Mouse (Mus musculus) thymus, postnatal 4 days (tissue): ENCODE data around the gene Spata46.

Experiments
- DNase-seq: peaks from one replicate; pipeline ENCODE4 v3.0.0; 2021

Spata46 gene

DNA sequence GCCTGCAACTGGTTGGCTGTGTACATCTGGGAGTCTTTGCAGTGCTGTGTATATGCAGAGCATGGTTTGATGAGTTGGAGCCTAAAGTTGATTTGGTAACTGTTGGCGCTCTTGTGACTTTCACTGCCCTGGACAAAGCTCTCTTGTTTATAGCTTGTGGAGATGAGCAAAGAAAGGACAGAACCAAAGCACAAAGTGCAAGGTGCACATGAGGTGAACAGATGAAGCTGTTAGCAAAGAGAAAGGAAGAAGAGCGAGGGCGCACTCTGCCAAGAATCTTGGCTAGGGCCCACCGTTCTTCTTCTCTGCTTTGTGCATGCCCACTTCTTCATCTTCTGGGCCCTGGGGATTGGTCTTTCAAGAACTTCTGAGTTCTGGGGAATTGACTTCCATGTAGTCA, 35.3 kb downstream of the Spata46 start:
- no peak for DNase-seq

DNA sequence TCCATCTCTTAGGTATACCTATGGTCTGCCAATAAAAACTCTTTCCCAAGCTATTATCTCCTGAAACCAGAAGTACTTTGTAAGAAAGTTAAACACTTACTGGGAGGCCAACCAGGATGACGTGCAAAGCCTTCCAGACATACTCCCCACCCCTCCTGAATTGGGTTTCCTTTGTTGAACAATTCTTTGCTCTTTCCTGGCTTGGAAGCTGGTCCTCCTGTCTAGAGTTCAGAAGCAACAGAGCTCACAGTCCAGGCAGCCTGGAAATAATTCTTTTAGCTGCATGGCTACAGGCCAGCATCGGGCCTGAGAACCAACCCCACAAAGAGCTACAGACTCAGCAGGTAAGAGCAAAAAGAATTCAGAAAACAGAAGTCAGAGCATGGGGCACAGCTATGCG, 37.7 kb downstream of the Spata46 start:
- DNase-seq, result no peak

DNA sequence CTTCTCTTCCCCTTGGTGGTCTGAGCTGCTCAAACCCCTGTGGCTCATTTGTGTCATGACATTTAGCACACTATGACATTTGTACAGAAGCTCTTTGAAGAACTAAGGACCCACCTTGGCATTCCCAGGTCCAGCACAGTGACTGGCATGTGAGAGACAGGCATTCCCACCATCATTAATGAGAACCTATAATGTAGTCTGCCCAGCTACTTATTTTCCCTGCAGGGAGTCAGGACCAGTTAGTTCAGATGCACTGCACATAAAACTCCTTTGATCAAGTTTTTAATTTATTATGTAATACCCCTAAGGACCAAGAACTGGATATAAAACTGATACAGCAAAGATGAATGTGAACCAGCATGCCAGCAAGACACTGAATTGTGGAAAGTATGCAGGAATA, 42.5 kb downstream of the Spata46 start:
- no peak for DNase-seq

DNA sequence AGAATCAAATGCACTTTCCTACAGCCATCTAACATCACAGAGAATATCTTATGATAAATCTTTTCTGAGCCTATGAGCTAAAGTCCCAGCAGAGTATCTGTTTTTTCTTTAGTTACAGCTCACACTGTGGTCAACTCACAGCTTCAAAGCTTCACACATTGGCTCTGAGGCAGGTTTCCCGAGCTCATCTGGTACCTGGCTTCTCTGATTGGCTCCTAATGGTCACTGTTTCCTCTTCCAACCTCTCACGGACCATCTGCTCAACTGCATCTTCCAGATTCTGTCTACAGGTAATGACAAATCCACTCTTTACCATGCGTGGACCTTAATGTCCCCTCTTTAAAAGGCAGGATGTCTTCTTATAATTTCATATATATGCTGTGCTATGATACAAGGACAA, 44.7 kb downstream of the Spata46 start:
- DNase-seq, result no peak

DNA sequence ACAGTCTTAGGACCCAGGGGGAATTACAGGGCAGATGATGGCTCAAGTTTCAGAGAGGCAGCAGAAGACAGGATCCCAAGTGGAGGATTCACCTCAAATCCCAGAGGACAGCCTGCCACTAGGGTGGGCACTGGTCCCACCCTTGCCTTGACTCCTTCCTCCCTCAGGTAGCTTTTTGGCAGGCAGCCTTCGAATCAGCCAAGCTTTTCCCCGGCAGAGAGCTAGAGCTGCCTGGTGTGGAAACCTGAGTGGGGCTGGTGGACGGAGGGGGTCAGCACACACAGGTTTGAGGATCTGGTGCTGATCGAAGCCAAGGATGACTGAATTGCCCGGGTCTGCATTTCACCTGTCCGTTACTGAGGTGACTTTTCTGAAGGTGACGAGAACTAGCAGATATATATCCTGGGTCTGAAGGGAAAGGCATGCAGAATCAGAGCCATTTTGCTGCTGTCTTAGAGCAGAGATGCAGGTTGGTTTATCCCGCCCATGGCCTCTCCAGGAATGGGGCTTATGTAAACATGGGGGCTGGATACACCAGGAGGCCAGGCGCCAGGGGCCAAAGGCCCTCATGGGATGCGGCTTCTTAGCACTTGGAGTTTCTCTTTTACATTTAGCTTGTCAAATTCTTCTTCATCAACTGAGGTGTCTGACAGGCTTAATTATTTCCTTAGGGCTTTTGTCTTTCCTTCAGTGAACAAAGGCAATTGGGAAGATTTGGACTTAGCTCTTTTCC, 51.7 kb downstream of the Spata46 start:
- no peak for DNase-seq
